Mouse (Mus musculus): ENCODE results near the gene Nbea. TPM values are rescaled to one million over a fixed set of nuclear protein-coding genes. Genes with fewer than 3 reads are reported as not detected.
A peak's percentile ranks its signal among the peaks of the same experiment; 100 is the strongest.

The Nbea gene
- 20.0 and 21.4 TPM in 2 replicates for total RNA-seq (2021)
- long read RNA-seq, experiment 1, partial matches to known transcripts = 2 of 2 reads
- long read RNA-seq, experiment 1, other reads (novel, unspliced or antisense) = 0 of 2 reads
- long read RNA-seq, experiment 2, partial matches to known transcripts = 2 of 5 reads
- long read RNA-seq, experiment 2, other reads (novel, unspliced or antisense) = 3 of 5 reads

GRCm38 (mm10) chr3:56183159-56184133, at the start of gene Nbea:
Gene Nbea (minus strand): TSS chr3:56183701.
- DNase-seq = peak; percentile 93

- no peak for DNase-seq
Observed at GRCm38 (mm10) chr3:56229283-56229682, 45.8 kb upstream of the Nbea start.

GRCm38 (mm10) chr3:56215989-56216388, 32.5 kb upstream of the Nbea start:
- DNase-seq = no peak

DNA sequence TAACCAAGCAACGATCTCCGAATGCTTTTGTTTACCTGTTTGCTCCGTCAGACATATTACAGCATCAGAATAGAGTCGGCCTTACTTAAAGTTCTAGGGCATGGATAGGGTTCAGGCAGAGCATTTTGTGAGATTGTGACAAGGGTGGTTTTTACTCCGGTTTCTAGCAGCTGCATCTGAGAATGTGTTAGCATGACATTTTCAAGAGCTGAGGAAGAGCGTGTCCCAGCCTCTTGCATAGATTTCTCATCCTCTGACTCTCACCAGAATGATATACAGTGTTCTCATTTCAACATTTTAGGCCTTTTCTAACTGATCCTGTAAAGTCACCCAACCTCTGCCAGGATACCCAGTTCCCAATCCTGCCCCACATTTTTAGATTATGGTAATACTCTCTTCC, 20.5 kb upstream of the Nbea start:
- no peak for DNase-seq

DNA sequence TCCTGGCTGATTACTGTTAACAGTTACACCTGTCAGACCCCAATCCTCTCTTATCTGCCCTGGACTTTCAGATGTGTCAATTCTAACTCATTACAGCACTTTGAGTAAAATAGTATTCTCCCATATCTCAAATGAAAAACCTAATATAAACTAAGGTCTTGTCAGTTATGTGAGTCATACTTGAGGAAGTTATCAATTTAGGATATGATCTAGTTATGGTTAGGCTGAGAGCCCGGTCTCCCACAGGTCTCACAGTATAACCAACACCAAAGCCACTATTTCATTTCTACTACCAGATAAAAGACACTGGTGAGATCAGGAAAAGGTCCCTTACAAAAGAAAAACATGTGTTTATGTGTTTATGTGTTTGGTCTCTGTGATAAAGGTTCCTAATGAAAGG, 4.7 kb upstream of the Nbea start:
- no peak for DNase-seq

GRCm38 (mm10) chr3:56187131-56187779, 3.8 kb upstream of the Nbea start:
- no peak for DNase-seq

DNA sequence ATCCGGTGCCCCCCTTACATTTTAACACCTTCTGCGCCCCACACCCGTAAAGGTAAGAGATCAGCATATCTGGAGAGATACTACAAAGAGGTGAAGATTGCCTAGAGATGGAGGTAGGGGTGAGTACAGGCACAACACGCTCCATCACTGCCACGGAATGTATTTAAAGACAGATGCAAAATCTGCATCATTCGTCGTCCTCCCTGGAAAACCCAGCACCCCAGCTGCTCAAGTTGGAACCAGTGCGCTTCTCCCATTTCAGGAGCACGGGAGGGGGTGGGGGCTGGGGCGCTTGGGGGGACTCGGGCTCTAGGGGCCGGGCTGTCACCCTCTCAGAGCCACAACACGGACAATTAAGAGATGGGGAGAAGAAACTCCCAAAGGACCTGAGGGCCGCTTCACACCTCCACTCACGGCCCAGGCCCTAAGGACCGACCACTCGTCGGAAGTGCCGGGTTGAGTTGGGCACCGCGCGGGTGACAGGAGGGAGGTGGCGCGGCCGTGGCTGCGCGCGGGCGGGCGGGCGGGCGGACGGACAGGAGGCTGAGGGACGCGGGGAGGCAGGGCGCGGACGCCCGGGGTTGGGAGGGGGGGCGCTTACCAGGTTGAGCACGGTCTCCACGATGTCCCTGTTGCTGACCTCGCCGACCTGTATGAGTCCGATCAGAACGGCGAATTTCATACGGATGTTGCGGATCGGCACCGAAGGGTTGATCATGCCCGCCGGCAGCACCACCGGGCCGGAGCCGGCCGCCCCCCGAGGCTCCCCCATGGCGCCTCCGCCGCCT, 936 bp downstream of the Nbea start:
- DNase-seq = peak; percentile 62

DNA sequence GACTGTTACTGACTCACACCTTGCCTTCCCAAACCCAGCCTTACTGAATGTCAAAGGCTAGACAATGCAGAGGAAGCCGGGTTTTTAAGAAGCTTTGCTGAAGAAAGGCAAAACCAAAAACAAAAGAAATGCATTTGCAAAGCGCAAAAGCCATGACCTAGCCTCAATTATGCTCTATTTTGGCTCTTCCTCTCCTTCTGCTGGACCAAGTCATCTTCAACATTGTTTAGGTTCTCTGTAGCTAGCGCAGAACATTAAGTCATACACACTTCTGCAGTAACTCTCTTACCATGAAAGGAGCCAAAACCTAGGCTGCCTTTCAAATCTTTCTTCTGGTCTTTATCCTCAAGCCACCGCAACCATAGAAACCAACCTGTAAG, 1.5 kb downstream of the Nbea start:
- no peak for DNase-seq

GRCm38 (mm10) chr3:56181025-56181424, 2.5 kb downstream of the Nbea start:
- no peak for DNase-seq

DNA sequence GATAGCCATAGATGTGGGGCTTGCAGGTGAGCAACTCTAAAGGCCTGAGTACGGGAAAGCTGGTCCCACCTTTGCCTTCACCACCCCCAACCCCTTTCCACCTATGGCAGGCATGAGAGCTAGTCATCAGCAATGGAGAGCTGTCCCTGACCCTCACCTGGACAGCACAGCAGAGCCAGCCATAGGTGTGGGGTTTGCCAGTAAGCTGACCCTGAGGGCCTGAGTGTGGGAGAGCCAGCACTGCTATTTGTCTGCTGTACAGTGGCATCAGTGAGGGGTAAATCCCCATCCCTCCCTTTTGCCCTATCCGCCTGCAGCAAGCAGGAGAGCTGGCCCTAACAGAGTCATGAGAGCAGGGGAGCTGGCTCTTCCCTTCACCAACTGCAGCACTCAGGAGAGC, 25.6 kb downstream of the Nbea start:
- DNase-seq = no peak

GRCm38 (mm10) chr3:56126674-56127073, 56.8 kb downstream of the Nbea start:
- no peak for DNase-seq

- no peak for DNase-seq
Observed at GRCm38 (mm10) chr3:56116647-56117046, 66.9 kb downstream of the Nbea start.

DNA sequence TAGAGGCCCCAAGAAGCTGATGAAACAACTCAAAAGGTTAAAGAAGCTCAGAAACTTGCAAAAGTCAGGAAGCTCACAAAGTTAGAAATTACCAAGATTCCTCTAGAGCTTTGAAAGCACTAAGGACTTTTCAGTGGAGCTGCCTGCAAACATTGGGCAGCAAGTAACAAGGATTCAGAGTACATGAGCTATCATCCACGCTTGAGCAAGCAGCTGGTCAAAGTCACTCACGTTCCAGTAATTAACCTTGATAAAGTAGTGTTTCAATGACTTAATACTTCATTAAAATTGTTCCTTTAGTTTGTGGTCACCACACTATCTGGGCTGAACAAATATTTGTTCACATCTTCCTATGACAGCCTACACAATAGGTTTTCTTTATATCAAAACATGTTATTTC, 75.4 kb downstream of the Nbea start:
- DNase-seq = no peak

- no peak for DNase-seq
Observed at GRCm38 (mm10) chr3:56097105-56097504, 86.4 kb downstream of the Nbea start.

- DNase-seq = peak; percentile 24
Observed at GRCm38 (mm10) chr3:56079015-56079612, 104.4 kb downstream of the Nbea start.

DNA sequence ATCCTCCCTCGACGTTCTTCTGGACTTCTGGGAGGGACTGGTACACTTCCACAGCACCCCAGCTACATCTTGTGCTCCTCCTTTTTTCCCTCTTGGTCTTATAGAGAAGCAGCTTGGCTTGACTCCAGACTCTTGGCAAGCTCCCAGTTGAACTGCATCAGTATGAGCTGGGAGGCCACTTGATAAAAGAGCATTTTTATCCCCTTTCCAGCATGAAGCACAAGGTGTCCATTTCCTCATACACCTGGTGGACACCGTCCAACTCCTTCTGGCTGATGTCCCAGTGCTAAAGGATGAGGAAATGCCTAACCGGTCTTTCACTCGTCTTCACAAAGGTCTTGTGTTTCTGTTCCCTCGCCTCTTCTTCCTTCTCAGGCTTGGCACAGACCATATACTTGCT, 115.7 kb downstream of the Nbea start:
- peak; percentile 15 for DNase-seq

DNA sequence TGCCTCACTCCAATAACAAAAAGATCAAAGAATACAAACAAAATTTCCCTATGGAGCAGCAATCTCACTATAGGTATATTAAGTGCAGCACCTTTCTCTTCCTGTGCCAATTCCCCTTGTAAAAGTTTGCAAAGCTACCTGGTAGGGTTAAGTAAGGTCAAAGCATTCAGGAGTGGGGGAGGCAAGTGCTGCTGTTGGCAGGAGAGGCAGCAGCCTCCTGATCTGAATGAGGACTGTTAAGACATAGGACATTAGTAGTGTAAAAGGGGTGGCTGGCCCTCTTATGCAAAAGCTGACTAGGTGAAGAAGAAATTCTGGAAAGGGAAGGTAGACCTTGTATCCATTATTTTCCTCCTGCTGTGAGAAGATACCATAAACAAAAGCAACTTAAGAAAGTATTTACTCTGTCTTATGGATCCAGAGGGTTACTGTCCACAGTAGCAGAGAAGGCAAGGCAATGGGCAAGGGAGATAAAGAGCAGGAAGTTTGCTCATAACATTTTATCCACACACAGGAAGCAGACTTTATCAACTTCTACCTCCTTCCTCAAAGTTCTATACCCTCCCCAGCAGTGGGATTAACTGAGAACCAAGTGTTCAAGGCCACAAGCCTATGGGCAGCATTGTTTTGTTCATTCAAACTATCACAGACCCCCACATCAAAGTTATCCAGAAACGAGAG, 117.0 kb downstream of the Nbea start:
- DNase-seq = no peak

DNA sequence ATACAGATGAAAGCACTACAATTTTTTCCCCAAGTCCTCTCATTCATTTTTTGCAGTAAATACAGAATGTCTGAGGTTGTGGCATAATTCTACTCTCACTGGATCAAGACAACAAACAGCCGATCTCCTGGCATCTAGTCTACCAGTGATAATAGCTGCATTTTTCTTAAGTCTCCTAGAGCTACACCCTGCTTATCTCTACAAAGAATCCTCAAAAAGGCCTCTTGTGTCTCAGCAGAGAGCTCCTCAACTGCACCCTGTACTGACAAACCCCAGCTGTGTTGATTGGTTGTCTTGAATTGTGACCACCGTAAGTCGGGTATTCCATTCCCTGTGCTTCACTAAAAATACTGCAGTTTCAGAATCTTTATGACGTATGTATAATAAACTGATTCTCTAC, 118.3 kb downstream of the Nbea start:
- no peak for DNase-seq

- peak; percentile 46 for DNase-seq
Observed at GRCm38 (mm10) chr3:56045659-56046336, 137.7 kb downstream of the Nbea start.

DNA sequence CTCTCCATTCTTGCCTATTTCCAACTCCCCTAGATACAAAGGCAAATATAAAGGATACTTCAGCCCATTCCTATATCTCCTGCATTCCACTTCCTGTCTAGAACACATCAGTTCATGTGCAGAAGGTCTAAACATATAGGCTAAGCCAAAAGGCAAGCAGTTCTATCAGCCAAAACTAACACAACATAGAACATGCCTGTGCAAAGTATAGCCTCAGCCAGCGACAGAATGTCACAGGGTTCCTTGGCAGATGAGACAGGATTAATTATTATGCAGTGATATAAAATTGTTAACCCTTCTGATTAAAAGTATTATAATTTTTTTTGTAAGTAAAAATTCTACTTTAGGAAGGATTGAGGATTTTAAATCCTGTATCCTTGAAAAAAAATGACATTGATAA, 140.4 kb downstream of the Nbea start:
- no peak for DNase-seq

GRCm38 (mm10) chr3:56039494-56039893, 144.0 kb downstream of the Nbea start:
- DNase-seq = no peak

Measured in adrenal gland, postnatal 14 days (tissue).